Mouse (Mus musculus) heart, embryonic 12.5 days (tissue): Measurements from ENCODE around the gene Lamb1. TPM values are rescaled to one million over a fixed set of nuclear protein-coding genes. Genes with fewer than 3 reads are reported as not detected.

Experiments
- ATAC-seq: fragments of 200-750 bp; cut with Nextera tagmentation; 2 replicates; pipeline ENCODE4 v1.8.0; 2017; ENCODE audit warnings: moderate TSS enrichment, moderate library complexity; ENCODE audit not compliant: insufficient number of reproducible peaks, low FRiP score
- H3K27ac ChIP-seq: fragments of 300-500 bp; sonication (generic); 2 replicates; pipeline ENCODE4 v1.5.1; 2016; ENCODE audit warnings: mild to moderate bottlenecking, moderate library complexity; ENCODE audit not compliant: poor library complexity, severe bottlenecking
- H3K27me3 ChIP-seq: fragments of 300-500 bp; sonication (generic); replicated peaks from 2 replicates; pipeline ENCODE4 v1.6.1; 2016; ENCODE audit warnings: mild to moderate bottlenecking, moderate library complexity
- H3K36me3 ChIP-seq: fragments of 300-500 bp; sonication (generic); 2 replicates; pipeline ENCODE4 v1.6.1; 2016; ENCODE audit warnings: mild to moderate bottlenecking, moderate library complexity
- H3K4me1 ChIP-seq: fragments of 300-500 bp; sonication (generic); replicated peaks from 2 replicates; pipeline ENCODE4 v1.6.1; 2016; ENCODE audit warnings: mild to moderate bottlenecking
- H3K4me2 ChIP-seq: fragments of 300-500 bp; sonication (generic); 2 replicates; pipeline ENCODE4 v1.6.1; 2016; ENCODE audit warnings: mild to moderate bottlenecking, moderate library complexity
- H3K4me3 ChIP-seq: fragments of 300-500 bp; sonication (generic); 2 replicates; pipeline ENCODE4 v1.5.1; 2016; ENCODE audit warnings: mild to moderate bottlenecking
- H3K9ac ChIP-seq: fragments of 300-500 bp; sonication (generic); 2 replicates; pipeline ENCODE4 v1.6.1; 2016; ENCODE audit warnings: mild to moderate bottlenecking, moderate library complexity
- H3K9me3 ChIP-seq: fragments of 300-500 bp; sonication (generic); replicated peaks from 2 replicates; pipeline ENCODE4 v1.6.1; 2016; ENCODE audit warnings: mild to moderate bottlenecking, moderate library complexity
- WGBS: fragments of 180-500 bp; shearing (Covaris S2); methylation state at CpG from one replicate; pipeline ENCODE4 v1.1.7; 2016; 5-methylcytosine and 5-hydroxymethylcytosine counted together
- polyA plus RNA-seq: library from polyadenylated mRNA; unstranded; fragments of >200 nt; fragmentation: Nextera tagmentation; extraction: Ambion mirVana; gene quantifications from 2 replicates; pipeline ENCODE4 v1.2.1, GENCODE M21; 2016

Gene Lamb1
- polyA plus RNA-seq, 1 experiment from 2014 or later, result 127 TPM

GRCm38 (mm10) chr12:31350944-31351928, 86.2 kb downstream of the Lamb1 start, which contains the start of gene Dld:
Gene Dld (minus strand): TSS chr12:31351453.
- H3K9me3 ChIP-seq, result peaks cover 4% of the 10 kb centered on the region; the same call in 1 of the 2 replicates
- no peaks in the 10 kb centered on the region for H3K27me3 ChIP-seq
- H3K4me1 ChIP-seq, result peaks cover 12% of the 10 kb centered on the region
- peaks cover 20% of the 10 kb centered on the region for H3K36me3 ChIP-seq
- WGBS, result 5% methylated on average over 66 of the region's 66 CpGs
- H3K27ac ChIP-seq, result peak within 1 kb of the TSS; percentile 85
- peak within 1 kb of the TSS; percentile 97 for H3K4me3 ChIP-seq
- H3K4me2 ChIP-seq, result peak within 1 kb of the TSS; percentile 88
- ATAC-seq, result peak; percentile 98
- H3K9ac ChIP-seq, result peak within 1 kb of the TSS; percentile 95

DNA sequence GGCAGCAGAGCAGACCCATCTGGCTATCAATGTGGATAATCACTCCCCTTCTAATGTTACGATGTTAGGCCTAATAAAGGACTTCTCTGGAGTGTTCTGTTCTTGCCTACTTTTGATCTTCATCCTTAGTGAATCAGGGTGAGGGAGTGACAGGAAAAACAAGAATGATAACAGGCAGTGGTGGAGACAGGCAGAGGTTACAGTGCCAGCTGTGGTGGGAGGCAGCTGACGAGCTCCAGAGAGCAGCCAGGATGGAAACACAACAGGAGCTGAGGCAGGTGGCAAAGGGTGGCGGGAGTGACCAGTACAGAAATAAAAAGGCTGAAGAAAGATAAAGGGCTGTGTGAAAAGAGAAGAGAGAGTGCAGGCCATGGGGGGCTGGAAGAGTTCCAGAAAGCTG, 101.4 kb downstream of the Lamb1 start:
- Histone ChIP-seq H3K9ac (0 out of 2 replicates have a peak overlapping the region, but pooled peaks have one; percentile 10), H3K27me3 (no peaks in the 10 kb centered on the region), H3K36me3 (no peaks in the 10 kb centered on the region), H3K4me1 (peaks cover 27% of the 10 kb centered on the region), H3K4me3 (no peak overlapping the region), H3K27ac (peak overlapping the region; percentile 75), H3K4me2 (no peak overlapping the region), H3K9me3 (no peaks in the 10 kb centered on the region)
- peak; percentile 25; the same call in 1 of the 2 replicates for ATAC-seq
- WGBS, result 14% methylated on average over 3 of the region's 3 CpGs

DNA sequence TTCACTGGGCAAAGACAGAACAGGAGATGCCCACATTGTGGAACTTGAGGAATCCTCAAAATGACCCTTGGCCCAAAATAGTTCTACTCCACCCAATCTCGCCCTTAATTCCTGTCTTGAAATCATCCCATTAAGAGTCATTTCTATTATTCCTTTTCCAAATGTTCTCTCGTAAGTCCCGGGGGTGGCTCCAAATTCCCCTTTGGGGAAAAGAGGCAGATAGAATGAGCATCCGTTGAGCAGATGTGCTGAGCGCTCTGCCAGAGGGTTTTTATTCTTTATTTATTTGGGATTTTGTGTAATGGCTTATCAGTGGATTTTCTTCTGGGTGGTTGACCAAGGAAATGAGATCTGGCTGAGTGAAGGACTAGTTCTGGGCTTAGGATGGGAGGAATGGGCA, 102.7 kb downstream of the Lamb1 start:
- H3K9me3 ChIP-seq, result no peaks in the 10 kb centered on the region
- peaks cover 30% of the 10 kb centered on the region for H3K4me1 ChIP-seq
- no peak overlapping the region for H3K4me3 ChIP-seq
- H3K27ac ChIP-seq, result no peak overlapping the region
- no peak overlapping the region for H3K4me2 ChIP-seq
- no peak overlapping the region for H3K9ac ChIP-seq
- WGBS, result 87% methylated on average over 5 of the region's 5 CpGs
- ATAC-seq, result no peak
- H3K36me3 ChIP-seq, result no peaks in the 10 kb centered on the region
- no peaks in the 10 kb centered on the region for H3K27me3 ChIP-seq

DNA sequence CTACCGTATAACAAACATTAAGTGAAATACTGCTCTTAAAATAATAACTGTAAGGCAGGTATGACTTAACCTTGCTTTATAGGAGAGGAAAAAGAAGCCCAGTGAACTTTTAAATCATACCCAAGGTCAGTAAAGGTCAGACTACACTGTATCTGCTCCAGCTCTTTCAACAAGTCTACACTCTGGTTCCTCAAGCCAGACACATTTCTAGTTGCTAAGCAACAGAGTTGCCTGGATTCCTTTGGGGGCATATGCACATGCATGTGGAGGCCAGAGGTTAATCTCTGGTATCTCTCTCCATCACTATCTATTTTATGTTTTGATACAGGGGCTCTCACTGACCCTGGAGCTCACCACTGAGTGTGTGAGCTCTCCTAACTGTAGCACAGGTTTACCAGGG, 104.1 kb downstream of the Lamb1 start:
- no peaks in the 10 kb centered on the region for H3K27me3 ChIP-seq
- peak overlapping the region; percentile 38; the same call in 1 of the 2 replicates for H3K27ac ChIP-seq
- WGBS, result 67% methylated on average over 1 of the region's 1 CpGs
- H3K9ac ChIP-seq, result no peak overlapping the region
- no peak for ATAC-seq
- no peaks in the 10 kb centered on the region for H3K36me3 ChIP-seq
- H3K4me3 ChIP-seq, result no peak overlapping the region
- peaks cover 30% of the 10 kb centered on the region for H3K4me1 ChIP-seq
- H3K4me2 ChIP-seq, result no peak overlapping the region
- H3K9me3 ChIP-seq, result no peaks in the 10 kb centered on the region

DNA sequence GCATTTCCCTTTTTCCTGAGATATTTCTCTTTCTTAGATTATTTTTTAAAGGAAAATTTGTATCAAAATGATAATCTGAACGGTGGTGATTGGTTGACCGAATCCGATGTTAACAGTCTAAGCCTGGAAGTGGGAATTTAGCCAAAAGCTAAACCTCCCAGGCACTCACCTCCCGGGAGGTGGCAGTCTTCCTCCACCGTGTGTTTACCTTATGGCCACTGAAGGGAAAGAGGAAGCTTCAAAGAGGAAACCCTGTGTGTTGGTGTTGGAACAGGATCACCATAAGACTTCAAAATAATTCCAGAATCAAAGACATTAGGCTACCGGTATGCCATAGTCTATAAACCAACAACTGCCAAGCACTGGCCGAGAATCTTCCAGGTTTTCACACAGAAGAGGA, 104.6 kb downstream of the Lamb1 start:
- H3K27me3 ChIP-seq, result no peaks in the 10 kb centered on the region
- no peaks in the 10 kb centered on the region for H3K36me3 ChIP-seq
- H3K4me3 ChIP-seq, result no peak overlapping the region
- H3K4me1 ChIP-seq, result peaks cover 30% of the 10 kb centered on the region
- no peaks in the 10 kb centered on the region for H3K9me3 ChIP-seq
- peak overlapping the region; percentile 38; the same call in 1 of the 2 replicates for H3K27ac ChIP-seq
- no peak overlapping the region for H3K4me2 ChIP-seq
- ATAC-seq, result no peak
- H3K9ac ChIP-seq, result no peak overlapping the region
- WGBS, result 66% methylated on average over 7 of the region's 7 CpGs

DNA sequence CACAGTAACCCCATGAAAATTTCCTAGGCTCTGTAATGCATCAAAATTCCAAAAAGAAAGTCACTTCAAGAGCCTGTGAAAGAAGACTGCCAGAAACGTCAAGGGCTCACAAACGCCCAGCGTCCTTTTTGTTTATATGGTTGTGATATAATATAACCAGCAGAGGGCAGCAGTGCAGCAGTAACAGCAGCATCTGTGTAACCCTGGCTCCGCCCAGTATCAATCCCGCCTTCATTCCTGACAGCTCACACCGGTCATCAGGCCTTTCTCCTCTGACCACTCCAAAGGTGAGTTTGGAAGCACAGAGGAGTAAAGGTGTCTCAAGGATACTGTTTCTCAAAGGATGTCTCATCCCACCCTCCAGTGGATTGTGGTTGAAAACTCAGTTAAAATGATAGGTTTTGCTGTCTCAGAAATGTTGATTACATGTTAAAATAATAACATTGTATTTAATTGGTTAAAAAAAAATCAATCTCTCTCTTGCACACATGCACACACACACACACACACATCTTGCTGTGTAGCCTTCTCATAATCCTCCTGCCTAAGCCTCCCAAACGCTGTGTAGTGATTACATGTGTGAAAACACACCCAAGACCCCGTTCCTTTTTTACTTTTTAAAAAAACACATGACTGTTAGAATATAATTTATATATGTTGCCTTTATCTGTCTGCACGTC, 109.7 kb downstream of the Lamb1 start:
- ATAC-seq, result peak; percentile 58; the same call in 1 of the 2 replicates
- Histone ChIP-seq H3K9me3 (no peaks in the 10 kb centered on the region), H3K27me3 (no peaks in the 10 kb centered on the region), H3K4me3 (no peak overlapping the region), H3K27ac (no peak overlapping the region), H3K9ac (no peak overlapping the region), H3K36me3 (no peaks in the 10 kb centered on the region), H3K4me1 (peaks cover 16% of the 10 kb centered on the region), H3K4me2 (no peak overlapping the region)
- 42% methylated on average over 9 of the region's 9 CpGs for WGBS

GRCm38 (mm10) chr12:31375283-31375615, 110.2 kb downstream of the Lamb1 start:
- 52% methylated on average over 4 of the region's 4 CpGs for WGBS

GRCm38 (mm10) chr12:31376326-31376950, 111.4 kb downstream of the Lamb1 start:
- peak overlapping the region; percentile 65 for H3K4me2 ChIP-seq
- 4% methylated on average over 13 of the region's 13 CpGs for WGBS
- H3K27me3 ChIP-seq, result no peaks in the 10 kb centered on the region
- H3K9me3 ChIP-seq, result no peaks in the 10 kb centered on the region
- H3K4me1 ChIP-seq, result peaks cover 23% of the 10 kb centered on the region
- H3K36me3 ChIP-seq, result no peaks in the 10 kb centered on the region
- peak overlapping the region; percentile 37 for H3K4me3 ChIP-seq
- H3K27ac ChIP-seq, result no peak overlapping the region
- no peak for ATAC-seq
- 0 out of 2 replicates have a peak overlapping the region, but pooled peaks have one; percentile 5 for H3K9ac ChIP-seq

More at GRCm38 (mm10) chr12:31375283-31375615, 110.2 kb downstream of the Lamb1 start:
- Histone ChIP-seq H3K4me1 (peaks cover 19% of the 10 kb centered on the region), H3K9me3 (no peaks in the 10 kb centered on the region), H3K36me3 (no peaks in the 10 kb centered on the region), H3K9ac (no peak overlapping the region), H3K4me3 (no peak overlapping the region), H3K4me2 (no peak overlapping the region), H3K27ac (0 out of 2 replicates have a peak overlapping the region, but pooled peaks have one; percentile 6), H3K27me3 (no peaks in the 10 kb centered on the region)
- no peak for ATAC-seq

DNA sequence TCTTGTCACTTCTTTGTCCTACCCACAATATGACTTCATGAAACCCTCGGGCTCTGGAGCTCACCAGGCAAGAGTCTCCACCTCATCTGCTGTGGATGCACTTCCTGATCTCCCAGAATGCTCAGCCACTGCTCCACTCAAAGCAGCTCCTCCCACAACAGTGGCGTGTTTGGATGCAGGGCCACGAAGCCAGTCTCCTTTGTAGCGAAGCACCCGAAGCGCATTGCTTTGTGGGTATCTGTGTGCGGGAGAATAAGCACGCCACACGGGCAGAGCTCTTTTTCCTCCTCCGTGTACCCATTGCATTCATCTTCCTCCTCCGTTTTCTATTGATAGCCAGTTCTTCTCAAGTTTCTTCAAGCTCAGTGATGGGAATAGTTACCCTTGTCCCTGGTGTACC, 112.2 kb downstream of the Lamb1 start:
- Histone ChIP-seq H3K27ac (no peak overlapping the region), H3K4me2 (peak overlapping the region; percentile 65)
- WGBS, result 64% methylated on average over 11 of the region's 11 CpGs

More for the DNA sequence above, 112.2 kb downstream of the Lamb1 start:
- no peaks in the 10 kb centered on the region for H3K27me3 ChIP-seq
- no peaks in the 10 kb centered on the region for H3K36me3 ChIP-seq
- H3K9me3 ChIP-seq, result no peaks in the 10 kb centered on the region
- H3K4me3 ChIP-seq, result 0 out of 2 replicates have a peak overlapping the region, but pooled peaks have one; percentile 10
- ATAC-seq, result no peak
- no peak overlapping the region for H3K9ac ChIP-seq
- peaks cover 20% of the 10 kb centered on the region for H3K4me1 ChIP-seq
